Mouse (Mus musculus) brain, embryonic 14.5 days (tissue): ENCODE data around the gene Acot4. TPM values are rescaled to one million over a fixed set of nuclear protein-coding genes. Genes with fewer than 3 reads are reported as not detected.
"Not testable (repeated sequence)": the region's sequence is repeated elsewhere in the genome, so short reads cannot be mapped to it uniquely, and the experiment has no call there.

Source experiments
- DNase-seq: peaks from one replicate; pipeline ENCODE4 v3.0.0-alpha.2; 2011; ENCODE audit warnings: low read depth
- CTCF ChIP-seq: fragments of 200-500 bp; IDR thresholded peaks from 2 replicates; pipeline ENCODE4 v1.5.1; 2012; ENCODE audit warnings: inconsistent platforms, mild to moderate bottlenecking, moderate library complexity, borderline replicate concordance; ENCODE audit not compliant: insufficient read depth, insufficient read length; ENCODE audit errors: extremely low read depth
- POLR2A ChIP-seq: fragments of 200-500 bp; IDR thresholded peaks from 2 replicates; pipeline ENCODE4 v1.6.1; 2012; ENCODE audit warnings: mild to moderate bottlenecking, inconsistent platforms, borderline replicate concordance; ENCODE audit not compliant: poor library complexity, insufficient read depth, insufficient read length, severe bottlenecking; ENCODE audit errors: extremely low read depth
- polyA plus RNA-seq: library from polyadenylated mRNA; depleted of rRNA; stranded (reverse); fragments of >200 nt; gene quantifications from 2 replicates; pipeline ENCODE4 v1.2.3, GENCODE M21; 2012

Acot4 gene
- polyA plus RNA-seq, 1 experiment, result 0.45 TPM

DNA sequence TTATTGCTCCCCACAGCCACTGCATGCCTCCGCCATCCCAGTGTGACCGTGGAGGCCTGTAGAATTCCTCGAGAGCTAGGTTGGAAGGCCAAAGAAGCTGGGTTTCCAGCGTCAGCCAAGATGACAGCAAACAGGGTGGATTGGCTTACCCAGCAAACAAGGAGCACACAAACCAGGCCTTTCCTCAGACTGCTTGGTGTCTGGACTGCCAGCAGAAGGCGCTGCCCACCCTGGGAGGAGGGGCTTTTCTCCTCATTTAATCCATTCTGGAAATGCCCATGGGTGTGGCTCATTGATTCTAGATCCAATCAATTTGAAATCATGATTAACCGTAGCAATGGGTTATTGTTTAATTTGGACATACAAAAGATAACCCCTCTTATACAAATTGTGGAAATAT is 25.0 kb upstream of the Acot4 start:
- DNase-seq, result no peak
- TF ChIP-seq POLR2A (no peak), CTCF (peak; percentile 40; the same call in 1 of the 2 replicates)

DNA sequence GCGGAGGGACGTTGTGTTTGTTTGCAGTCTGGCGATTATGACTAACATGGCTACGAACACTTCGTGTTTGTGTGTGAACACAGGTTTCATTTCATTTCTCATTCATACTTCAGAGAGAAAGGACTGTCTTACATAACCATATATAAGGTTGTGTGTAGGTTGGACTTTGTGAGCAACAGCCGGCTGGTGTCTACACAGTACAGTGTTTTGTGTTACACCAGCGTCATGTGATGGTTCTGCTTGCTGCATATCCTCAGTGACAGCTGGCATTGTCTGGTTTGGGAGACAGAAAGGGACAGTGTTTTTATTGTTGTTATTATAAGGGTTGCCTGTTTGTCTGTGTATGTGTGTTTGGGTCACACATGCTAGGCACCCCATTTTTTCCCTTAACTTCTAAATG is 24.5 kb upstream of the Acot4 start:
- TF ChIP-seq POLR2A (no peak), CTCF (no peak)
- no peak for DNase-seq

DNA sequence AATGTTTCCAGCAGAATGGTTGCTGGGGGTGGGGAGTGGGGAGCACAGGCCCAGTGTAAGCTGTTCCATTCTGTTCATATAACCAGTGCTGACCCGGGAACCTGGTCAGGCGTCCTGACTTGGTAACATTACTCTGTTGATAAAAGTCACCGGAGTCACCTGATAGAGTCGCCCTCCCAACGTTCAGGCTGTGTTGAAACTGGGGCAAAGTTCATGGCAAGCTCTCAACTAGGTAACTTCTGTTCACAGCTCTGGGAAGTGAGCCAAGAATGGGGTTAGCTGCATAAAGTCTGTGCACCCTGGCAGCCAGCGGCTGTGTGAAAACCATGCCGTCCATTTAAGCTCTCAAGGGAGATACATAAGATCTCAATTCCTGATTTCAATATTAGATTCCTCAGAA is 17.7 kb upstream of the Acot4 start:
- peak; percentile 70 for DNase-seq

DNA sequence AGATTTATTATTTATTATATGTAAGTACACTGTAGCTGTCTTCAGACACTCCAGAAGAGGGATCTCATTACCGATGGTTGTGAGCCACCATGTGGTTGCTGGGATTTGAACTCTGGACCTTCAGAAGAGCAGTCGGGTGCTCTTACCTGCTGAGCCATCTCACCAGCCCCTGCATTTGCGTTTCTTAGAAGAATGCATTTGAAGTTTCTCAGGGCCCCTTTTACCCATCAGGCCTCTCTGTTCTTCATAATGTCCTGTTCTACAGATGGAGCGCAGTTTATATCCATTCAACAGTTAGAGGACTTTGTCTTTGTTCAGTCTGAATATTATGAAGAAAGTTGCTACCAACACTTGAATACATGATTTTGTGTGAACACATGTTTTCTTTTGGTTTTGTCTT is 15.9 kb upstream of the Acot4 start:
- not testable (repeated sequence) for DNase-seq

DNA sequence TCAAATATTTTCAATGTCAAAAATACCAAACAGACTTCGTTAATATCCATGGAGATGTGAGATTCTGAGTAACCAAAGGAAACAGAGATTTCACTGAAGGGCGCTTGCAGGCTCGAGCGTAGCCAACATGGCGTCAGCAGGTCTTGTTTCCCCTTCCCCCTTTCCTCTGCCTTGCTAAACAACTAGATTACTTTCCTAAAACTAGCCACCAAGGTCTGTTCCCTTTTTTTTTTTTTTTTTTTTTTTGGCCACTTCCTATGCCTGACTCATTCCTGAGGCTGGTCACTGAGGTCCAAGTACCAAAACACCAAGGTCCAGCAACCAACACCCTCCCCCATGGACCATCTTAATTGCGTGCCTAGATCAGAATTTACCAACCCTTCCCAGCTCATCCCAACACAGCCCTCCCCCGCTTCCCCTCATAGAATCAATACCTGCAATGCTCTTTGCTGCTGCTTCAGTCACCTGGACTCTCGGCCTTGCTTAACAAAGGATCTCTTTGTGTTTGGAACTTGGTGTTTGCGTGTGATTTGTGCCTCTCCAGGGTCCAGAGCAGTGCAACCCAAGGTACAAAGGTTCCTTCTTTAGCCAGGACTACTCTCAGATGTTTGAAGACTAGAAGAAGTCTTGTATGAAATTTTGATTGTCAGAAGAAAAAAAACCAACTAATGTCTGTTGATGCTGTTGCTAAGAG is 15.0 kb upstream of the Acot4 start:
- TF ChIP-seq CTCF (no peak), POLR2A (no peak)
- no peak for DNase-seq

DNA sequence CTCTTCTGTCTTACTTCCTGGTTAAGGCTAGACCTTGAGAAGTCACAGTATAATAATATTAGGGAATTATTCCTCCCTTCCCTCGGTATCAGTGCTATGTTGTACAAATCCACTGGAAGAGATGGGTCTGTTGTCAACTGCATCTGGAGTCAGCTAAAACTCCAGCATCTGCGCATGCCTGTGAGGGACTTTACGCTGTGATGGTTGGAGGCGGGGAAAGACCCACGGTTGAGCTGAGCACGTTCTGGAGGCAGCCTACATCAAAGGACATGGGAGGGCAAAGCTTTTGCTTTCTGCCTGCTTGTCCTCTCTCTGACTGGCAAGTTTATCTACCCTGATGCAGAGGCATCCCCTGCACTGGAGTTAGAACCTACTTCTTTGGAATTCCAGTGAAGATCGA is 12.3 kb upstream of the Acot4 start:
- no peak for DNase-seq
- TF ChIP-seq POLR2A (no peak), CTCF (no peak)

DNA sequence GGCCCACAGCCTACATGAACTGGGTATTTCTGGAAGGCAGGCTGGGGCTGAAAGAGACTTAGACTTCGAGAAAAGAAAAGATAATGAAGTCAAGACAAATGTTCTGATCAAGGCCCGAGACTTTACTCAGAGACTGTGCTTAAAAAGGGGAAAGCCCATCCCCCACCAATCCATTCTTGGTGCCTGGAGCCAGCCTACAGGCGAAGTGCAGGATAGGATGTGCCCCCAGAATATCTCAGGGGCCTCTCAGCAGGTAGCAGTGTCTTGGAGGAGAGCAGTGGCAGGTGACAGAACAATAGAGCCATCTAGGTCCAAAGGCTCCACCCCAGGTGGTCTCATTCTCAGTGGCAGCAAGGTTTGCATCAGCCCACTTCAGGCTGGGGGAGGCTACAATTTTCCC is 9.9 kb upstream of the Acot4 start:
- DNase-seq, result not testable (repeated sequence)

DNA sequence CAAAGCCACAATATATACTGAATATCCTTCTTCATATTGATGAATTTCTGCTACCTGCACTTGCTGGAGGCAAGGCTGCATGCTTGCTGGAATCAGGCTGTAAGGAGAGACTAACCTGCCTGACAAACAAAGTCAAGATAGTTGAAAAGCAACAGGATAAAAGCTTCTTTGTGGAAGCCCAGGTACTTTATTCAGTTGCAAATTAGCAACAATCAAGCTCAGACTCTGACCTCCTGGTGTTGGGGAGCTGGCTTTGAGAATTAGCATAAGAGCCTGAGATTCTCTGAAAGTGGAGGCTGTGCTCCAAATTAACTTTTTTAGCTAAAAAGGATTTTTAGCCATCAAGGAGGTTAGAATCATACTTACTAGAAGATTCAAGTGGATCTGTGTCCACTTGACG is 9.1 kb upstream of the Acot4 start:
- not testable (repeated sequence) for DNase-seq

DNA sequence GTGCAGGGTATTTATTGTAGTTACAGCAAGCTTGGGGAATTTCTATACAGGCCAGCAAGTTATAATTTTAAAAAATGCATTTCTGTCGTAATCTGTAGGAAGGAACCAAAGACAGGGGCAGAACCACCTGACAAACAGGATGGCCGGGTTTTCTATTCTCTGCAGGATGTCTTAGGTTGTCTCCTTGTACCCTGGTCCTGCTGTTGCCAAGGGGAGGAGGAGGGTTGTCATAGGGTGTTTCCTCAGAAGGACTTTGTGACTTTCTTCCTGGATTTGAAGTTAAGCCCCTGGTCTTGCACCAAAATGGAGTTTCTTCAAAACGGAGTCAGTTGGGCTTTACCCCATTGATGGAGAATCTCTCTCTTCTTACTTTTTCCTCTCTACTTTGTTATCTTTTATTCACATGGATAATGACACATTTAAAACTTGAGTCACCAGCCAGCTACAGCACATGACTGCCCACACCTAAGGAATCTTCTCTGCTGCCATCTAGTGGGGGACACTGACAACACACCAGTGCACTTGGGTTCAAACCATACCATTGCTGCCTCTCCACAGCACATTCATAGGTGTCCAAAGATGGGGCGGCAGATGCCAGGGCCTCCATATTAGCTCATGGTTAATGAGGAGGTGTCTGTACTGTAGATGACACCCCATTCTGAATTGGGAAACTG is 7.4 kb upstream of the Acot4 start:
- DNase-seq, result peak; percentile 85
- TF ChIP-seq POLR2A (no peak), CTCF (peak; percentile 84)

DNA sequence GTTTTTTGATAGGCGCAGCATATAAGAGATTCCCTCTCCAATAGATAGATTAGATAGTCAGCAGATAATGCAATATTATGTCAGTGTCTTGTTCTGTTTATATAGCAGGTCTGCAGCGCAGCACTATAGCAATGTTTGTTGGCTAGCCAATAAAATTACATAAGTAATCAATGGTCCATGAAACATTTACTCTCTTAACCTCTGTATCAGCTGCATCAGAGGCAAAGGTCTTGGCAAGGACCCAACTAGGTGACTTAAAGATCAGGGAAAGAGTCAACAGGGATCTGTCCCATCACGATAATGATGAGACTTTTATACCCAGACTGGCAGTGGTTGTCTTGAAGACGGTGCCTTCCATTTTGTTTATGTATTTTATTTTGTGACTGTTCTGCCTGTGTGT is 5.3 kb upstream of the Acot4 start:
- DNase-seq, result no peak
- TF ChIP-seq POLR2A (no peak), CTCF (no peak)

DNA sequence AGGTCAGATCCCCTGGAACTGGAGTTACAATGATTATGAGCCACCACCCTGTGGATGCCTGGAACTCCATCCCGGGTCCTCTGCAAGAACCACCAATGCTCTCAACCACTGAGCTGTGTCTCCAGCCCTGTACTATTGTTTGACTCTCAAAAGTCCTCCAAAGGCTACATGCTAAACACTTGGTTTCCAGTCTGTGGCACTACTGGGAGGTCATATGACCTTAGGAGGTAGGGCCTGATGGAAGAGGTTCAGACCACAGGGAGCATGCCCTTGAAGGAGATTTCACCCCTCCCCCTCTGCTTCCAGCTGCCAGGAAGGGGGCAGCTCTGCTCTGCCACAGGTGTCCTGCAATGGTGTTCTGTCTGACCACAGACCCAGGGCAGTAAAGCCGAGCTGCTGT is 4.9 kb upstream of the Acot4 start:
- DNase-seq, result not testable (repeated sequence)

DNA sequence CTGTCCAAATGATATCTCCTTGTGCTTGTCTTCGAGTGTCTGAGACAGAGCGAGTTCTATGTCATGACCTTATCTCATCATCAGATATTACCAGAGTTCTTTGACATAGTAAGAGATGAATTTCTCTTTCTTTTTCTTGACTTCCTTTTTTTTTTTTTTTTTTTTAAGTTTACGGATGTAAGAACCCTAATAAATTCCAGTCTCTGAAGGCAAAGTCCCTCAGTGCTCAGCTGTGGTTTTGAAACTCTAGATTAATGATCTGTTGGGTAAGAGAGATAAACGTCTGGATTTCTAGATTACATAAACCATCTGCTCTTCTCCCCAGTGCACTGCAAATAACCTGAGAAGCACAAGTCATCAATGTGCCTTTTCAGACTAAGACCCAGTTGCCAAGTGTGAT is 4.1 kb upstream of the Acot4 start:
- no peak for TF ChIP-seq POLR2A
- no peak for TF ChIP-seq CTCF
- no peak for DNase-seq

DNA sequence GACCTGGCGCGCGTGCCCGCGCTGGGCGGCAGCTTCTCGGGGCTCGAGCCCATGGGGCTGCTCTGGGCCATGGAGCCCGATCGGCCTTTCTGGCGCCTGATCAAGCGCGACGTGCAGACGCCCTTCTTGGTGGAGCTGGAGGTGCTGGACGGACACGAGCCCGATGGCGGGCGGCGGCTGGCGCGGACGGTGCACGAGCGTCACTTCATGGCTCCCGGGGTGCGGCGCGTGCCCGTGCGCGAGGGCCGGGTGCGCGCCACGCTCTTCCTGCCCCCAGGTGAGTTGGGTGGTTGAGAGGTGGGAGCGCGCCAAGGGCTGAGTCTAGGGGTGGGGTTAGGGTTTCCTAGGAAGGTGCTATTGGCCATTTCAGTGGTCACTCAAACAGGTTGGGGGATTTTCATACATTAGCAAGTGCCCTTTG is 522 bp downstream of the Acot4 start, which contains the start of gene Gm49366:
Gene Gm49366, plus strand, starts transcription at position 245 of the 421 bp plus-strand sequence.
- peak; percentile 47 for DNase-seq

DNA sequence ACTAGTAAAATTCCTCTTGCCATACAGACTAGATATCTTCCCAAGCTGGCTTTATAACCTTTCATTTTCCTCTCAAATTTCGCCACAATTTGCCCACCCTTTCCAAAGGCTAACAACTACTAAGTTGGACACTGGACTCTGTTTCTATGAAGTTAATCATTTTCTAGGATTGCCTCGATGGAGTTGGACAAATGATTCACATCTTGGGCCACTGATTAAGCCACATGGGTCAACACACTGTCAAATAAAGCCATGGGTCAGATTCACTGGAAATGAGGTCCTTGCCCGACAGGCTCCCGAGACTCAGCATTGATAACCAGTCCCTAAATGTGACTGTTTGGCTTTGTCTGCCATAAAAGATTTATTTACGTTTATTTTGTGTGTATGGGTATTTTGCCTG is 4.1 kb downstream of the Acot4 start:
- TF ChIP-seq CTCF (no peak), POLR2A (no peak)
- no peak for DNase-seq
